Mouse (Mus musculus) erythroblast, embryonic 14.5 days (primary cell): ENCODE data around the gene Hist1h4d.

Source experiments
- GATA1 ChIP-seq: IDR thresholded peaks from 2 replicates; pipeline ENCODE4 v1.6.1; 2012; ENCODE audit warnings: low read length, inconsistent platforms, mixed read lengths
- TAL1 ChIP-seq: IDR thresholded peaks from 3 replicates; pipeline ENCODE4 v1.6.1; 2012; ENCODE audit warnings: low read length, inconsistent platforms, mixed read lengths

DNA sequence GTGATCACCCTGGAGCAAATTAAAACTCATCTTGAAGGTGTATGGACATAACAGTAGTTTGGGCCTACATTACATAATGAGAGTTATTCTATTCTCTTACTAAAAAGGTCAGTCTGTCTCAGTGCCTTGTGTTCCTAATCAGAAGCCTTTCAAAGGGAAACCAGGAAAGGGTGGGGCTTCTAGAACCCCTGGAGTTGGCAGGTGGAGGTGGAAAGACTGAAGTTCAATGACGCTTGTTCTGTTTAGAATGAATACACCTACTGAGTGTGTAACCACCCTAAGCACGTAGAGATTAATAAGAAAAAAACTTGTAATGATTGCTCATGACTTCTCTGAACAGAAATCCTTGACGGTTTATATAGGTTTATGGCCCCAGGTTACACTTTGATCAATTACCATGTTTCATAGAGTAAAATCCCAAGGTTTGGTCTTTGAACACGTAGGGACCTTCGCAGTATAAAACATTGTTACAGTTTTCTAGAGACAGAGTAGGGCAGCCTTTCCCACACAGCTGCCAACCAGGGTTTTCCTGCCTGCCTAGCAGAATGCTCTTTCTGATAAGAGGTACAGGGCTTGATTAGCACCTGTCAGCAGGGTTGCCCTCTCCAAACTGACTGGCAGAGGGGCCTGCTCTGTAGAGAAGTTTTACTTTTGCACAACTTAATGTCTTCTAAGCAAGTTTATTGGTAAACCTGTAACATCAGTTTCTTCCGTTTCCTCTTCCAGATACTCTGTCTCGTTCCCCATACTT is 14.4 kb downstream of the Hist1h4d start:
- TF ChIP-seq GATA1 (peak; percentile 89), TAL1 (peak; percentile 92)
